Mouse (Mus musculus) E14TG2a.4 (cell line): ENCODE measurements around the gene Ghrhr.

ENCODE experiments used
- H3K27me3 ChIP-seq: 2 replicates; pipeline ENCODE4 v1.6.1; 2014; ENCODE audit warnings: low read length, control low read depth; ENCODE audit not compliant: insufficient read depth
- H3K36me3 ChIP-seq: 2 replicates; pipeline ENCODE4 v1.6.1; 2014; ENCODE audit warnings: low read length, control low read depth; ENCODE audit not compliant: insufficient read depth
- H3K4me1 ChIP-seq: replicated peaks from 2 replicates; pipeline ENCODE4 v1.6.1; 2014; ENCODE audit warnings: low read depth, low read length, control low read depth
- H3K4me3 ChIP-seq: replicated peaks from 2 replicates; pipeline ENCODE4 v1.5.1; 2014; ENCODE audit warnings: mild to moderate bottlenecking, low read length
- H3K9me3 ChIP-seq: 2 replicates; pipeline ENCODE4 v1.6.1; 2014; ENCODE audit warnings: low read length, control low read depth
- CTCF ChIP-seq: conservative IDR thresholded peaks from 2 replicates; pipeline ENCODE4 v1.5.1; 2014; ENCODE audit warnings: low read length
- NANOG ChIP-seq: IDR thresholded peaks from 2 replicates; pipeline ENCODE4 v1.6.1; 2014; ENCODE audit warnings: borderline replicate concordance, low read length, mixed read lengths
- POU5F1 ChIP-seq: IDR thresholded peaks from 2 replicates; pipeline ENCODE4 v1.6.1; 2014; ENCODE audit warnings: low read length, borderline replicate concordance

Ghrhr gene

DNA sequence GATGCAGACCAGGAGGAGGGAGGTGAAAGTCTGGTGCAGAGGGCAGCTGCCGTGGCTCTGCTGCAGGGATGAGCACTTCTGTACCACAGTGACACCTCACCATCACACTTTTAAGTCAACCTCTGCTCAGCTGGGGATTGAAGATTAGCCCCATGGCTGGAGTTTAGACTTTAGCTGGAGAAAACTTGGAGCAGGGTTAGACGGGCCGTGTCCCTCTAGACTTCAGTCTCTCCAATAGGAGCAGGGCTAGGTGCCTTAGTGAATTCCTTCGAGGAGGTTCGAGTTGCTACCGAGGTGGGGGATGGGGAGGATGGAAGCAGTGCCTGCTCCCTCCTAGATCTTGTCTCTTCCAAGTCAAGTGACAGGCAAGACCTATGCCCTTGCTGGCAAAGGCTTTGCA lies 38.0 kb upstream of the Ghrhr start:
- no peaks in the 10 kb centered on the region; the same call in 1 of the 2 replicates for H3K9me3 ChIP-seq

DNA sequence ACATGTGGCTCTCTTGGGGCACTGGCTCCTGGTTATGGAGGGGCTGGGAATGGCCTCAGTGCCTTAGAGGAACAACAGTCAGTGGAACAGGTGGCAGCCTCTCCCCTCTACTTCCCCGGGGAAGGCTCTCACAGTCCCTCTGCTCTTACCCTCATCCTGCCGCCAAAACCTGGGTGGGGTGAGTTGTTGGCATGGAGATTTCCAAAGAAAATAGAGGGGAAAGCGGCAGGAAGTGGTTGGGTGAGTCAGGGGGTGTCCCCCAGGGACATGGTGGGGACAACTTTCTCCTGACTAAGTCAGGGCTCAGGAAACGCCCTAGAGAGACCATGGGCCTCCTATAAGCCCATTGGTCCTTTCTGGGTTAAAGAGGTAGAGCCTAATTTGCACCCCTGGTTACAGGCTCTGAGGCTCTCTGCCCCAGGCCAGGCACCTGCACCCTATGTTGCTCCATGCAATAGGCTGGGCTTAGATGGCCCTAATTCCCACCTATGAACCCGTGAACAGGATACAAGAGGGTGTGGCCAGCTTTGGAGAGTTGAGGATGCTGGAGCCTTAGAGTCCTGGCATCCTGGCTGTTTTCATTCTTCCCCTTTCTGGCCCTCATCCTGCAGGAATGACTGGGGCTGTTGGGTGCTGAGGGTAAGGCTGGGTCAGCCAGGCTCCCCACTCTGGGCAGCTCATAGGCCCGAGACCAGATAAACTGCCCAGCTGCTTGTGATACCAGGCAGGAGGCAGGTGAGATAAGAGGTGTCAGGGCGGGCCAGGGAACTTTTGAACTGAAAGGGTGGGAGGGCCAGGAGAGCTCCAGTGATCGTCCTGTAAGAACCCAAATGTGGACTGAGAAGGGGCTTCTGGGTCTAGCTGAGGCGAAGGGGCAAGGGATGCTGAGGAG lies 36.9 kb upstream of the Ghrhr start:
- no peaks in the 10 kb centered on the region for H3K36me3 ChIP-seq
- peaks cover 9% of the 10 kb centered on the region for H3K4me1 ChIP-seq
- no peak overlapping the region for H3K4me3 ChIP-seq
- TF ChIP-seq CTCF: no peak
- no peak for TF ChIP-seq NANOG
- no peaks in the 10 kb centered on the region; the same call in 1 of the 2 replicates for H3K9me3 ChIP-seq
- H3K27me3 ChIP-seq: peaks cover 54% of the 10 kb centered on the region

More for the DNA sequence above, 38.0 kb upstream of the Ghrhr start:
- TF ChIP-seq NANOG (no peak), CTCF (no peak), POU5F1 (no peak)
- no peaks in the 10 kb centered on the region for H3K36me3 ChIP-seq
- peaks cover 44% of the 10 kb centered on the region for H3K27me3 ChIP-seq
- peaks cover 9% of the 10 kb centered on the region for H3K4me1 ChIP-seq
- H3K4me3 ChIP-seq: no peak overlapping the region

DNA sequence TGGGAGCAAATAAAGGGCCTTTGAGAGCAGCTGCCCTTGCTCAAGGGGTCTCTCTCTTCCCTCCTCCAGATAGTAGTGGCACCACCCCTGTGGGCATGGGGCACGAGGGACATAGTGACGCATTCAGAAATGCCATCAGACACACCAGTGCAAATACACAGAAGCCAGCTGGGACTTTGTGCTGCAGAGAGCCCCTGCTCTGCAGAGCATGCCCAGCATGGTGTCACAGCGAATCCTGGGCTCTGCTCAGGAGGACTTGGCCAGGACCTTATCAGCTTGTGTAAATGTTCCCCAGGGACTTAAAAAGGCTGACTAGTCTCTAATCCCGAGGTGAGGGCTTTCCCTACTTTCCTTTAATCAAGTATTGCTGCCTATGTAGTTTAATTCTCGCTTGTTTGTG lies 34.4 kb upstream of the Ghrhr start:
- no peaks in the 10 kb centered on the region for H3K36me3 ChIP-seq
- TF ChIP-seq POU5F1: no peak
- no peak for TF ChIP-seq NANOG
- no peak for TF ChIP-seq CTCF

DNA sequence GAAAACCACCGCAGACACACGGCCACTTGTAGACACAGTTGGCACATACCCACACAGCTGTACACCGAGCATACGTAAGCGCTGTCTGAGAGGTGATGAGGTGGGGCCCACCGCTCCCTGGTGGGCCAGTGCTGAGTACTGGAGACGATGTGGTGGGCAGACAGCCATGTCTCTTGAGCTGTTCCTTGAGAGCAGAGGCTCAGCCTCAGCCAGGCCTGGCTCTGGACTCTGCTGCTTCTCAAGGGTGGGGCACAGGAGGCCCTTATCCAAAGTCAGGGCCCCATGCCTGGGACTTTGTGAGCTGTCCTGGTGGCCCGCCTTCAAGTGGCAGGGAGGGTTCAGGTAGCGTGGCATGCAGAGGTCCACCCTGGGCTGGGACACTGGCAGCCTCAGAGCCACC lies 33.8 kb upstream of the Ghrhr start:
- Histone ChIP-seq H3K27me3 (peaks cover 40% of the 10 kb centered on the region), H3K4me3 (no peak overlapping the region), H3K36me3 (no peaks in the 10 kb centered on the region)

More for the DNA sequence above, 34.4 kb upstream of the Ghrhr start:
- no peaks in the 10 kb centered on the region for H3K4me1 ChIP-seq
- peaks cover 46% of the 10 kb centered on the region for H3K27me3 ChIP-seq
- no peak overlapping the region for H3K4me3 ChIP-seq
- no peaks in the 10 kb centered on the region; the same call in 1 of the 2 replicates for H3K9me3 ChIP-seq

DNA sequence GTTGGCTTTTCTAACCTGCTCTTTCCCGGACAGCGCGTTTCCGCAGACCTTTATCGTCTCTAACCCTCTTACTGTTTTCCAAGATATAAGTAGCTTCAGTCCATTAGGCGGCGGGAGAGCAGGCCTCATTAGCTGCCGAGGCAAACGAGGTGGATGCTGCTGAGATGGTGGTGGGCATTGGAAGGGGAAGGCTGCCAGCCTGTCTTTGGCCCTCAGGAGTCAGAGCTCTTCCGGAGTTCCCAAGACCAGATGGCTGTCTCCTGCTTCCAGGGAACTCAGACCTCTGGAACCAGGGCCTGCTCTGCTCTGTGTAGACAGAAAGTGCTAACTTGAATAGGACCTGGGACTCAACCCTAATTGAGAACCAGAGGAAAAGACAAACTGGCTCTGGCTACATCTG lies 32.6 kb upstream of the Ghrhr start:
- H3K9me3 ChIP-seq: no peaks in the 10 kb centered on the region
- no peaks in the 10 kb centered on the region for H3K36me3 ChIP-seq
- TF ChIP-seq POU5F1 (no peak), CTCF (no peak), NANOG (no peak)
- H3K4me1 ChIP-seq: no peaks in the 10 kb centered on the region
- H3K4me3 ChIP-seq: no peak overlapping the region
- peaks cover 35% of the 10 kb centered on the region for H3K27me3 ChIP-seq

More for the DNA sequence above, 33.8 kb upstream of the Ghrhr start:
- Histone ChIP-seq H3K9me3 (no peaks in the 10 kb centered on the region; the same call in 1 of the 2 replicates), H3K4me1 (no peaks in the 10 kb centered on the region)
- TF ChIP-seq CTCF: no peak
- TF ChIP-seq POU5F1: no peak
- TF ChIP-seq NANOG: no peak

DNA sequence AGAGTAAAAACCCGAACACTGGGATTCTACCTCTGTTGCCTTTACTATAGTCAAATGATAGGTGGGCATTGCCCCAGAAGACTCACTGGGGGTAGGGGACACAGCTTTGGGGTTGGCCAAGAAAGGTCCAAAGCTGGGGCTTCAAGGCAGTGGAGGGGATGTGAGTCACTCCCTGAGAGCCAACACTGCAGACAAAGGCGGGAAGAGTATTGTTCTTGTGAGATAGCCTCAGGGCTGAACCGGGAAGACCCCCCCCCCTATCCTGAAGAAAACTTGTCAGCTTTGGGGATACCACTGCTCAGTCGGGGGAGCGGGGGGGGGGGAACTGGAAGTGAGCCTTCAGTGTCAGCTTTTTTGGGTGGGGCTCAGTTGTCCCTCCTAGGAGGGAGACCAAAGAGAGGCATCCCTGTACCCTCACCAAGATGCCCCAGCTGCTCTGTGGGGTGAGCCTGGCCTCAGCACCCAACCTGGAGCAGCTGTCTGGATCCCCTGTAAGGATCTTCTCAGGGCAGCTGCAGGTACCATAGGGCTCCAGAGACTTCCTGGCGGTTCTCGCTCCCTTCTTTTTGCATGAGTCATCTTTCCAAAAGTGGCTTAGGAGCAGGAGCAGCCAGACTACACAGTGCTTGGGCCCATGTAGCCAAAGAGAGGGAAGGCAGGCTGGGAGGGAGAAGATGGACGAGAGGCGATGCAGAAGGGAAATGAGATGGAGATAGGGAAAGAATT lies 31.6 kb upstream of the Ghrhr start:
- TF ChIP-seq CTCF (no peak), NANOG (no peak), POU5F1 (no peak)
- H3K4me3 ChIP-seq: no peak overlapping the region
- no peaks in the 10 kb centered on the region for H3K4me1 ChIP-seq
- no peaks in the 10 kb centered on the region for H3K36me3 ChIP-seq
- no peaks in the 10 kb centered on the region for H3K9me3 ChIP-seq
- H3K27me3 ChIP-seq: peaks cover 33% of the 10 kb centered on the region

DNA sequence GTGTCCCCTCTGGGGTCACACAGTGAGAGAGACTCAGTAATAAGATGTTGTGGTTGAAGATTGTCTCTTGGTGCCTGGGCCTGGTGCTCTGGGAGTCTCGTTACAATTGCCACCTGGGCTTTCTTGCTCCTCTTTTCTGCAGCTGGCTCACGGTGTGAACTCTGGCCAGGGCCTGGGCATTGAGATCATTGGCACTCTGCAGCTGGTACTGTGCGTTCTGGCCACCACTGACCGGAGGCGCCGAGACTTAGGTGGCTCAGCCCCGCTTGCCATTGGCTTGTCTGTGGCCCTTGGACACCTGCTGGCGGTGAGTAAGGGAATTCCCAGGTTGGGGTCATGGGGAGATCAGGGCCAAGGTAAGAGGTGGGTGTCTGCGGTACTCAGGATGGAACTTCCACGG lies 30.8 kb upstream of the Ghrhr start:
- Histone ChIP-seq H3K4me3 (no peak overlapping the region), H3K36me3 (no peaks in the 10 kb centered on the region), H3K27me3 (peaks cover 30% of the 10 kb centered on the region), H3K4me1 (no peaks in the 10 kb centered on the region), H3K9me3 (no peaks in the 10 kb centered on the region)
- TF ChIP-seq NANOG (no peak), POU5F1 (no peak), CTCF (no peak)

DNA sequence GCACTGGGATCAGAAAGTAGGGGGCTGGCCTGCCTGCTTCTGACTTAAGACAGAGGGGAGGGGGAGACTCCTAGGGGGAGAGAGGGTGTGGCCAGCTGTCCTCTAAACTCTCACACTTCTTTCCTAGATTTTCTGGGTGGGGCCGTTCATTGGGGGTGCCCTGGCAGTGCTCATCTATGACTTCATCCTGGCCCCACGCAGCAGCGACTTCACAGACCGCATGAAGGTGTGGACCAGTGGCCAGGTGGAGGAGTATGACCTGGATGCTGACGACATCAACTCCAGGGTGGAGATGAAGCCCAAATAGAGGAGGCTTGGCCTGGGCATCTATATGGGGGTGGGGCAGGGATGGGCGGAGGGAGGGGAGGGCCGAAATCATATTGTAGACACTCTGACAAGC lies 29.6 kb upstream of the Ghrhr start:
- Histone ChIP-seq H3K9me3 (no peaks in the 10 kb centered on the region), H3K4me3 (no peak overlapping the region), H3K4me1 (no peaks in the 10 kb centered on the region), H3K27me3 (peaks cover 18% of the 10 kb centered on the region), H3K36me3 (no peaks in the 10 kb centered on the region)
- TF ChIP-seq POU5F1 (no peak), NANOG (no peak), CTCF (no peak)
